Mouse (Mus musculus) macrophage (primary cell): ENCODE results near the gene Fat1. TPM values are rescaled to one million over a fixed set of nuclear protein-coding genes. Genes with fewer than 3 reads are reported as not detected.

Experiments
- H3K27ac ChIP-seq: fragments of 350-480 bp; formaldehyde crosslinking; 2 replicates; pipeline ENCODE4 v1.9.0; 2021
- H3K36me3 ChIP-seq: fragments of 350-480 bp; formaldehyde crosslinking; 2 replicates; pipeline ENCODE4 v1.9.0; 2021; ENCODE audit errors: inconsistent target
- H3K4me3 ChIP-seq: fragments of 350-480 bp; formaldehyde crosslinking; 2 replicates; pipeline ENCODE4 v1.9.0; 2021; ENCODE audit errors: inconsistent target
- H3K79me2 ChIP-seq: fragments of 350-480 bp; formaldehyde crosslinking; 2 replicates; pipeline ENCODE4 v1.9.0; 2021; ENCODE audit errors: inconsistent target
- WGBS: methylation state at CpG from one replicate; pipeline ENCODE4 v1.1.7; 2026; ENCODE audit warnings: inconsistent platforms; ENCODE audit not compliant: missing documents; 5-methylcytosine and 5-hydroxymethylcytosine counted together
- polyA plus RNA-seq: library from polyadenylated mRNA; stranded (reverse); fragments of 250-400 nt; gene quantifications from 3 replicates; pipeline ENCODE4 v1.2.4, GENCODE M21; 2018; ENCODE audit warnings: inconsistent platforms

The Fat1 gene
- polyA plus RNA-seq, 1 experiment from 2014 or later: 0.24 TPM

GRCm38 (mm10) chr8:44978622-44979021 is 43.4 kb downstream of the Fat1 start:
- no peak overlapping the region for H3K27ac ChIP-seq
- no peak overlapping the region for H3K4me3 ChIP-seq
- no peaks in the 10 kb centered on the region for H3K36me3 ChIP-seq
- H3K79me2 ChIP-seq: no peaks in the 10 kb centered on the region
- WGBS: 92% methylated on average over 9 of the region's 9 CpGs

GRCm38 (mm10) chr8:44979245-44979644 is 44.0 kb downstream of the Fat1 start:
- no peaks in the 10 kb centered on the region for H3K79me2 ChIP-seq
- no peak overlapping the region for H3K4me3 ChIP-seq
- no peak overlapping the region for H3K27ac ChIP-seq
- WGBS: 39% methylated on average over 6 of the region's 6 CpGs
- H3K36me3 ChIP-seq: no peaks in the 10 kb centered on the region

GRCm38 (mm10) chr8:44980030-44980429 is 44.8 kb downstream of the Fat1 start:
- Histone ChIP-seq H3K36me3 (no peaks in the 10 kb centered on the region), H3K4me3 (no peak overlapping the region), H3K79me2 (no peaks in the 10 kb centered on the region), H3K27ac (no peak overlapping the region)
- WGBS: 91% methylated on average over 12 of the region's 12 CpGs

GRCm38 (mm10) chr8:44985326-44986288 is 50.4 kb downstream of the Fat1 start:
- H3K27ac ChIP-seq: no peak overlapping the region
- H3K36me3 ChIP-seq: no peaks in the 10 kb centered on the region
- WGBS: 41% methylated on average over 10 of the region's 10 CpGs
- no peaks in the 10 kb centered on the region for H3K79me2 ChIP-seq
- no peak overlapping the region for H3K4me3 ChIP-seq

- H3K27ac ChIP-seq: no peak overlapping the region
- no peaks in the 10 kb centered on the region for H3K36me3 ChIP-seq
- WGBS: 47% methylated on average over 21 of the region's 21 CpGs
- H3K79me2 ChIP-seq: no peaks in the 10 kb centered on the region
- no peak overlapping the region for H3K4me3 ChIP-seq
Observed at GRCm38 (mm10) chr8:44991700-44992487, 56.6 kb downstream of the Fat1 start.

GRCm38 (mm10) chr8:44992664-44993063 is 57.4 kb downstream of the Fat1 start:
- H3K79me2 ChIP-seq: no peaks in the 10 kb centered on the region
- 72% methylated on average over 6 of the region's 6 CpGs for WGBS
- no peaks in the 10 kb centered on the region for H3K36me3 ChIP-seq
- H3K27ac ChIP-seq: no peak overlapping the region
- H3K4me3 ChIP-seq: no peak overlapping the region

GRCm38 (mm10) chr8:44993376-44993775 is 58.1 kb downstream of the Fat1 start:
- WGBS: 82% methylated on average over 4 of the region's 4 CpGs
- no peak overlapping the region for H3K4me3 ChIP-seq
- H3K79me2 ChIP-seq: no peaks in the 10 kb centered on the region

GRCm38 (mm10) chr8:44996493-44996892 is 61.2 kb downstream of the Fat1 start:
- Histone ChIP-seq H3K27ac (no peak overlapping the region), H3K79me2 (no peaks in the 10 kb centered on the region), H3K36me3 (no peaks in the 10 kb centered on the region), H3K4me3 (no peak overlapping the region)
- 39% methylated on average over 3 of the region's 3 CpGs for WGBS

More at GRCm38 (mm10) chr8:44993376-44993775, 58.1 kb downstream of the Fat1 start:
- no peaks in the 10 kb centered on the region for H3K36me3 ChIP-seq
- H3K27ac ChIP-seq: no peak overlapping the region

GRCm38 (mm10) chr8:44997321-44997720 is 62.1 kb downstream of the Fat1 start:
- 66% methylated on average over 3 of the region's 3 CpGs for WGBS
- Histone ChIP-seq H3K4me3 (no peak overlapping the region), H3K36me3 (no peaks in the 10 kb centered on the region), H3K27ac (no peak overlapping the region), H3K79me2 (no peaks in the 10 kb centered on the region)

- H3K4me3 ChIP-seq: no peak overlapping the region
- H3K36me3 ChIP-seq: no peaks in the 10 kb centered on the region
- H3K79me2 ChIP-seq: no peaks in the 10 kb centered on the region
- no peak overlapping the region for H3K27ac ChIP-seq
- WGBS: 17% methylated on average over 6 of the region's 6 CpGs
Observed at GRCm38 (mm10) chr8:44997829-44998228, 62.6 kb downstream of the Fat1 start.

GRCm38 (mm10) chr8:44998275-44998674 is 63.0 kb downstream of the Fat1 start:
- Histone ChIP-seq H3K27ac (no peak overlapping the region), H3K4me3 (no peak overlapping the region), H3K36me3 (no peaks in the 10 kb centered on the region), H3K79me2 (no peaks in the 10 kb centered on the region)
- WGBS: 81% methylated on average over 9 of the region's 9 CpGs

GRCm38 (mm10) chr8:44998681-44999277 is 63.5 kb downstream of the Fat1 start:
- 64% methylated on average over 11 of the region's 11 CpGs for WGBS
- H3K79me2 ChIP-seq: no peaks in the 10 kb centered on the region
- no peak overlapping the region for H3K27ac ChIP-seq
- no peaks in the 10 kb centered on the region for H3K36me3 ChIP-seq
- no peak overlapping the region for H3K4me3 ChIP-seq

GRCm38 (mm10) chr8:45001577-45002197 is 66.4 kb downstream of the Fat1 start:
- WGBS: 59% methylated on average over 8 of the region's 8 CpGs
- H3K36me3 ChIP-seq: no peaks in the 10 kb centered on the region
- H3K79me2 ChIP-seq: no peaks in the 10 kb centered on the region
- no peak overlapping the region for H3K4me3 ChIP-seq
- no peak overlapping the region for H3K27ac ChIP-seq

GRCm38 (mm10) chr8:45002686-45003085 is 67.4 kb downstream of the Fat1 start:
- no peaks in the 10 kb centered on the region for H3K36me3 ChIP-seq
- no peaks in the 10 kb centered on the region for H3K79me2 ChIP-seq
- WGBS: 94% methylated on average over 4 of the region's 4 CpGs
- no peak overlapping the region for H3K4me3 ChIP-seq
- H3K27ac ChIP-seq: no peak overlapping the region
